Mouse (Mus musculus): Measurements from ENCODE around the gene Gm5741. TPM values are rescaled to one million over a fixed set of nuclear protein-coding genes. Genes with fewer than 3 reads are reported as not detected.
A peak's percentile ranks its signal among the peaks of the same experiment; 100 is the strongest.

Gm5741 gene
- total and polyA plus RNA-seq, 2 experiments from 2014 or later, result 3.0 TPM; not detected in 1

DNA sequence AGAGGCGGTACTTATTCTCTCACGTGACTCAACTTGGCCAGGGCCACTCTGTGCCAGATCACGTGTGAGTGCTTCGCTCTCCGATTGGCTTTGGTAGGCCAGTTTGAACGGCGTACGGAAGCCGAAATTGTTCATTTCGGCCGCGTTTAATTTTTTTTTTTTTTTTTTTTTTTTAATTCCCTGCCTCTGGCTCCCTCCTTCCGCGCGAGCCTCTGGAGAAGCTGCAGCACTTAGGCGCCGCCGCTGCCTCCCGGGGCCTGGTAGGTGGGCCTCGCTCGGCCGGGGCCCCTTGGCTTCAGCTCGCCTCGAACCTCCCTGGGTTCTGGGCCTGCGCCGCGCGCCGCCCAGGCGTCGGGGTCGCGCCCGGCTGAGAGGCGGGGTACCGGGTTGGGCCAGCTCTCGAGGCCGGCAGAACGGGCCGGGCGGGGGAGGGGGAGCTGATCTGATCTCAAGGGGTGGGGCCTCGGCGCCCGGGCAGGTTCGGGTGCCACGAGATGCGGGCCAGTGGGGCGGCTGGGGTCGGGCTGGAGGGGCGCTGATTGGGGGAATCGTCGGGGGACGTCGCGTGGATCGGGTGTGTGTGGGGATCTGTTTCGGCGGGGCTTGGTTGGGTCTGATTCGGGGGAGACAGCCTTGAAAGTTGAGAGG is 30.9 kb downstream of the Gm5741 start, which contains the start of gene Tnpo2:
Tnpo2 (plus strand) TSS at position 198 of the 648 bp plus-strand sequence.
- no peaks in the 10 kb centered on the region for H3K27me3 ChIP-seq (ENCODE audit: insufficient read depth, low read length)

DNA sequence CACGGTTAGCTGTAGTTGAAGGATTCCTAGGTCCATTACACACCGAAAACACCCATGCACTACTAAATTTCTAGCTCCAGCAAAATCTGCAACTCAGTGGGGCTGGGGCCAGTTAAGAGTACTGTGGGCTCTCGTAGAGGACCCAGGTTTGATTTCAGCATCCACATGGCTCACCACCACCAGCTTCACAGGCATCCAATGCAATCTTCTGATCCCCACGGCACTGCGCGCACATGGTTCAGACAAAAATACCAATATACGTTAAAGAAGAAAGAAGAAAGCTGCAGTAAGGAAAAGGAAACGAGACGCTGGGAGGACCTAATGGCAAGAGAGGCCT is 31.4 kb downstream of the Gm5741 start:
- peak overlapping the region; percentile 55 for H3K9ac ChIP-seq
- peak overlapping the region; percentile 97 for H3K4me2 ChIP-seq (ENCODE audit: low read depth)
- no peaks in the 10 kb centered on the region for H3K9me3 ChIP-seq (ENCODE audit: low read length)
- no peak for TF ChIP-seq CTCF (IDR thresholded peaks at IDR 0.05; ENCODE audit: low read depth)
- peak overlapping the region; percentile 81 for H3K27ac ChIP-seq (ENCODE audit: low read depth, low read length)
- H3K36me3 ChIP-seq (ENCODE audit: insufficient read depth), result peaks cover 31% of the 10 kb centered on the region
- 0 out of 2 replicates have a peak, but pooled peaks cover 18% of the 10 kb centered on the region for H3K4me1 ChIP-seq (ENCODE audit: insufficient read depth)
- peak overlapping the region; percentile 64 for H3K4me3 ChIP-seq (ENCODE audit: low read depth, low read length)
- 2% methylated on average over 9 of the region's 9 CpGs for WGBS
- DNase-seq (no peak), ATAC-seq (peak; percentile 28)
- H3K27me3 ChIP-seq (ENCODE audit: insufficient read depth, low read length), result no peaks in the 10 kb centered on the region

More for the DNA sequence above, 30.9 kb downstream of the Gm5741 start, which contains the start of gene Tnpo2:
- no peak for TF ChIP-seq CTCF (IDR thresholded peaks at IDR 0.05; ENCODE audit: low read depth)
- DNase-seq (peak; percentile 98), ATAC-seq (peak; percentile 93)
- Histone ChIP-seq H3K36me3 (ENCODE audit: insufficient read depth) (peaks cover 30% of the 10 kb centered on the region), H3K9me3 (ENCODE audit: low read length) (no peaks in the 10 kb centered on the region), H3K4me2 (ENCODE audit: low read depth) (peak within 1 kb of the TSS; percentile 97), H3K9ac (peak within 1 kb of the TSS; percentile 68), H3K4me1 (ENCODE audit: insufficient read depth) (0 out of 2 replicates have a peak, but pooled peaks cover 18% of the 10 kb centered on the region), H3K4me3 (ENCODE audit: low read depth, low read length) (peak within 1 kb of the TSS; percentile 64), H3K27ac (ENCODE audit: low read depth, low read length) (peak within 1 kb of the TSS; percentile 96)
- under 1% methylated on average over 58 of the region's 59 CpGs for WGBS

DNA sequence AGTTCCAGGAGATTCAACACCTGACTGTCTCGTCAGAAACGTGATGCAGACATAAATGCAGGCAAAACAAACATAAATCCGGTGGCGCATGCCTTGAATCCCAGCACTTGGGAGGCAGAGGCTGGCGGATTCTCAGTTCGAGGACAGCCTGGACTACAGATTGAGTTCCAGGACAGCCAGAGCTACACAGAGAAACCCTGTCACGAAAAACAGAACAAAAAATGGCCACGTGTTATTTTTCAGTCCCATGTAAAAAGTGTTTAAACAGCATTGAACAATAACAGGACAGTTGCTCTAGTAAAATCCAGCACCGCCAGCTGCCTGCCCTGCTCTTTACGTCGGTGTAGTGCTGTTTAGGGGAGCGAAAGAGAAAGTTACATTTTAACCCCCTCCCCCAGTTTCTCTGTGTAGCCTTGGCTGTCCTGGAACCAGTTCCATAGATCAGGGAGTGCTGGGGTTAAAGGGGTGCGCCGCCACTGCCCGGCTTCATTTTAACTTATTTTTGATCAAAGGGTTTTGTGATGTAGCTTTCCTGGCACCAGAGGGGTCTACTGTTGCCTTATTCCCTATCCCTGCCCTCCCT is 32.0 kb downstream of the Gm5741 start:
- Histone ChIP-seq H3K9me3 (ENCODE audit: low read length) (no peaks in the 10 kb centered on the region), H3K4me3 (ENCODE audit: low read depth, low read length) (peak overlapping the region; percentile 64), H3K9ac (peak overlapping the region; percentile 55), H3K4me2 (ENCODE audit: low read depth) (peak overlapping the region; percentile 97), H3K27ac (ENCODE audit: low read depth, low read length) (peak overlapping the region; percentile 81), H3K4me1 (ENCODE audit: insufficient read depth) (0 out of 2 replicates have a peak, but pooled peaks cover 18% of the 10 kb centered on the region), H3K36me3 (ENCODE audit: insufficient read depth) (peaks cover 26% of the 10 kb centered on the region), H3K27me3 (ENCODE audit: insufficient read depth, low read length) (no peaks in the 10 kb centered on the region)
- no peak for TF ChIP-seq CTCF (IDR thresholded peaks at IDR 0.05; ENCODE audit: low read depth)
- DNase-seq, result no peak
- 0 out of 2 replicates have a peak, but pooled peaks have one; percentile 0 for ATAC-seq
- 3% methylated on average over 15 of the region's 15 CpGs for WGBS

DNA sequence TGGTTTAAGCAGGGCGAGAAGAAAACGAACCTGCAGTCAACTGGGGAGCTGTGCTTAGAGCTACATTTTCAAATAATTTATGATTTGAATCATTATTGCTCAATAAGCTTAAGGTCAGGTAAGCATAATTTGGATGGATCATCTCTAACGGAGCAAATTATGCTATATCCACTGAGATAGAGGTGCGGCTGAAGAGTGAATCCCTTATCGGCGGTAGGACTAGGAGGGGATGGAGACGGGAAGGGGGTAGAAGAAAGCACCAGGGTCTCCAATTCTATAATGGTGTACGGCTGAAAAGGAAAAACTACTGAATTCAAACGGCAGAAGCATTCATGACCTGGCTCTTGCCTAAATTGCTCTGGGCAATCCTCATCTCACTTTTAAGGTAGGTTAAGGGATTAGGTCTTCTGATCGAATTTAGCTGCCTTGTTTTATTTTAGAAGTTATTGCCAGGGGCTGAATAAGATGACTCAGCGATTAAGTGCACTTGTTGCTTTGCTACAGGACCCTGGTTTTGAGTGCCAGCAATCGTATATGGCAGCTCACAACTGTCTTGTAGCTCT is 32.5 kb downstream of the Gm5741 start:
- DNase-seq (peak; percentile 30), ATAC-seq (no peak)
- Histone ChIP-seq H3K36me3 (ENCODE audit: insufficient read depth) (peaks cover 22% of the 10 kb centered on the region), H3K9ac (peak overlapping the region; percentile 55; the same call in 1 of the 2 replicates), H3K4me2 (ENCODE audit: low read depth) (peak overlapping the region; percentile 97), H3K9me3 (ENCODE audit: low read length) (no peaks in the 10 kb centered on the region), H3K4me1 (ENCODE audit: insufficient read depth) (0 out of 2 replicates have a peak, but pooled peaks cover 18% of the 10 kb centered on the region), H3K4me3 (ENCODE audit: low read depth, low read length) (peak overlapping the region; percentile 64), H3K27ac (ENCODE audit: low read depth, low read length) (no peak overlapping the region), H3K27me3 (ENCODE audit: insufficient read depth, low read length) (no peaks in the 10 kb centered on the region)
- 7% methylated on average over 12 of the region's 12 CpGs for WGBS
- no peak for TF ChIP-seq CTCF (IDR thresholded peaks at IDR 0.05; ENCODE audit: low read depth)

DNA sequence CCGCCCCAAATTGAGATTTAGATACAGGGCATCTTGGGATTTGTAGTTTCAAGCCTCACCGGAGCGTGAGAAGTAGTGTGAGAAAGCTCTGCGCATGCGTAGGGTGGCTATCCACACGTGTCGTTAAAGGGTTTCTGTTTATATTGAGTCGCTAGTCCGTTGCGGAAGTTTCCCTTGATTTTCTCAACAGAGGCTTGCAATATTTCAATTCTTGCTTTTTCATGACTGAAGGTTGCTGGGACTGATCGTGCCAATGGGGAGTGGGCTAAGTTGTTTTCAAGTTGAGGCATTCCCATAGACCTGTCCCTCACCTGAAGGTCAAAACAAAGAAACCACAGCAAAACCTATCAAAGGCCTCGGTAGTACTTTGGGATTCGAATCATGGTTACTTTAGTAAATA is 33.0 kb downstream of the Gm5741 start:
- Histone ChIP-seq H3K4me2 (ENCODE audit: low read depth) (peak overlapping the region; percentile 97), H3K9ac (peak overlapping the region; percentile 55; the same call in 1 of the 2 replicates), H3K4me3 (ENCODE audit: low read depth, low read length) (peak overlapping the region; percentile 64), H3K27me3 (ENCODE audit: insufficient read depth, low read length) (no peaks in the 10 kb centered on the region), H3K9me3 (ENCODE audit: low read length) (no peaks in the 10 kb centered on the region), H3K4me1 (ENCODE audit: insufficient read depth) (0 out of 2 replicates have a peak, but pooled peaks cover 18% of the 10 kb centered on the region), H3K36me3 (ENCODE audit: insufficient read depth) (peaks cover 26% of the 10 kb centered on the region), H3K27ac (ENCODE audit: low read depth, low read length) (no peak overlapping the region)
- WGBS, result 4% methylated on average over 13 of the region's 13 CpGs
- ATAC-seq (no peak), DNase-seq (peak; percentile 89)
- no peak for TF ChIP-seq CTCF (IDR thresholded peaks at IDR 0.05; ENCODE audit: low read depth)

DNA sequence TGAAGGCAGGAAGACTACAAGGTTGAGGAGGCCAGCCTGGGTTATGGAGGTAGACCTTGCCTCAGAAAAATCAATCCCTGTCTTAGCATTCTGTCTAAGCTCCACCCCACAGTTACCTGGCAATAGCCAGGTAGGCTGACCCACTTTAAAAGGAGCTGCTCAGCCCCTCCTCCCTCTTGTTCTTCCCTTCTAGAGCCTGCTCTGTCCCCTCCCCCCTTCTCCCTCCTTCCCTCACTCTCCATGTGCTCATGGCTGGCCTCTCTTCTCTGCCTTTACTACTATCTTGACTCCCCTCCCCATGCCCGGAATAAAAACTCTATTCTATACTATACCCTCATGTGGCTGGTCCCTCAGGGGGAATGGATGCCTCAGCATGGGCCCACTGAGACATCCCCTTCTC is 33.9 kb downstream of the Gm5741 start:
- 62% methylated on average over 1 of the region's 1 CpGs for WGBS
- H3K4me3 ChIP-seq (ENCODE audit: low read depth, low read length), result no peak overlapping the region
- H3K4me1 ChIP-seq (ENCODE audit: insufficient read depth), result 0 out of 2 replicates have a peak, but pooled peaks cover 18% of the 10 kb centered on the region
- TF ChIP-seq CTCF (IDR thresholded peaks at IDR 0.05; ENCODE audit: low read depth), result no peak
- no peak overlapping the region for H3K4me2 ChIP-seq (ENCODE audit: low read depth)
- H3K9me3 ChIP-seq (ENCODE audit: low read length), result no peaks in the 10 kb centered on the region
- no peak overlapping the region for H3K9ac ChIP-seq
- H3K36me3 ChIP-seq (ENCODE audit: insufficient read depth), result peaks cover 29% of the 10 kb centered on the region
- no peak for ATAC-seq
- H3K27me3 ChIP-seq (ENCODE audit: insufficient read depth, low read length), result no peaks in the 10 kb centered on the region
- no peak for DNase-seq
- H3K27ac ChIP-seq (ENCODE audit: low read depth, low read length), result no peak overlapping the region
